Comparison of ENCODE assay signal across 8 mouse cellular contexts in genomic region chrX:99522830-99523229, GRCm38 (mm10). TPM values are rescaled to one million over a fixed set of nuclear protein-coding genes. Genes with fewer than 3 reads are reported as not detected.
A peak's percentile ranks its signal among the peaks of the same experiment; 100 is the strongest.
DNase-seq lines count a peak whose midpoint lies in the region; ATAC-seq lines count a peak whose summit lies in the region.

No protein-coding gene starts in this region.

- 20% methylated on average over 5 of the region's 5 CpGs for WGBS in forebrain, embryonic 13.5 days
- WGBS in hindbrain, embryonic 16.5 days = 18% methylated on average over 5 of the region's 5 CpGs

- H3K36me3 ChIP-seq in forebrain, embryonic 13.5 days (ENCODE audit: poor library complexity, severe bottlenecking) = no peaks in the 10 kb centered on the region
- no peaks in the 10 kb centered on the region for H3K36me3 ChIP-seq in hindbrain, embryonic 16.5 days (ENCODE audit: control insufficient read depth, insufficient read depth, low read length)

- H3K9ac ChIP-seq in forebrain, embryonic 13.5 days = no peak overlapping the region
- no peak overlapping the region for H3K9ac ChIP-seq in hindbrain, embryonic 16.5 days (ENCODE audit: low read depth, low read length)

- DNase-seq in MN1 (ENCODE audit: low spot score) = peak; percentile 53
- DNase-seq in c-Kit-positive CD71-negative TER-119-negative erythroid progenitor cells, embryonic 14.5 days (ENCODE audit: low read depth) = peak; percentile 42
- peak; percentile 53 to 64 for DNase-seq in layer of hippocampus, postnatal 36 days
- DNase-seq in mesoderm, embryonic 11.5 days (ENCODE audit: low read depth, low spot score) = peak; percentile 81
- DNase-seq in right cerebral cortex, postnatal 25 days = peak; percentile 46
- peak; percentile 26 for DNase-seq in yolk sac, embryonic 10.5 days (ENCODE audit: low spot score)

- H3K4me2 ChIP-seq in forebrain, embryonic 13.5 days = no peak overlapping the region
- H3K4me2 ChIP-seq in hindbrain, embryonic 16.5 days (ENCODE audit: low read length) = no peak overlapping the region

- H3K4me3 ChIP-seq in forebrain, embryonic 13.5 days = no peak overlapping the region
- H3K4me3 ChIP-seq in hindbrain, embryonic 16.5 days (ENCODE audit: low read length) = no peak overlapping the region

- H3K27ac ChIP-seq in forebrain, embryonic 13.5 days = peak overlapping the region; percentile 57; the same call in 1 of the 2 replicates
- no peak overlapping the region for H3K27ac ChIP-seq in hindbrain, embryonic 16.5 days (ENCODE audit: low read depth, low read length)

- no peaks in the 10 kb centered on the region for H3K9me3 ChIP-seq in forebrain, embryonic 13.5 days (replicated peaks)
- no peaks in the 10 kb centered on the region for H3K9me3 ChIP-seq in hindbrain, embryonic 16.5 days (ENCODE audit: control insufficient read depth, low read length)

- H3K27me3 ChIP-seq in forebrain, embryonic 13.5 days = peaks cover 22% of the 10 kb centered on the region; the same call in 1 of the 2 replicates
- peaks cover 13% of the 10 kb centered on the region for H3K27me3 ChIP-seq in hindbrain, embryonic 16.5 days (replicated peaks; ENCODE audit: control insufficient read depth, insufficient read depth, low read length)

- peaks cover 30% of the 10 kb centered on the region for H3K4me1 ChIP-seq in forebrain, embryonic 13.5 days
- no peaks in the 10 kb centered on the region for H3K4me1 ChIP-seq in hindbrain, embryonic 16.5 days (ENCODE audit: control insufficient read depth, insufficient read depth, low read depth, low read length)

- ATAC-seq in forebrain, embryonic 13.5 days = peak; percentile 85
- ATAC-seq in hindbrain, embryonic 16.5 days = peak; percentile 61

RNA-seq across cellular contexts. Expression of gene Pja1, which starts 51.8 kb away (rescaled TPM):
- polyA plus RNA-seq in forebrain, embryonic 13.5 days (2015; fragmentation: Nextera tagmentation; extraction: Ambion mirVana) = 316 and 321 TPM in 2 replicates
- polyA plus RNA-seq in hindbrain, embryonic 16.5 days (2015; fragmentation: Nextera tagmentation; extraction: Ambion mirVana) = 365 and 381 TPM in 2 replicates
- 100 to 1,000 TPM; 192 to 211 TPM for total RNA-seq in layer of hippocampus, postnatal 36 days (2021)

Comparison
In these comparisons a context has a peak if more than half of its experiments do, and no peak if none do; other contexts are left out.
1. DNase-seq: peak in every context shown above with its lines; median percentile 81 in mesoderm, embryonic 11.5 days; 58 in layer of hippocampus, postnatal 36 days; 53 in MN1; 46 in right cerebral cortex, postnatal 25 days; 42 in c-Kit-positive CD71-negative TER-119-negative erythroid progenitor cells, embryonic 14.5 days; 26 in yolk sac, embryonic 10.5 days.